In genomic region chr15:8374724-8375123, GRCm38 (mm10) we compare ENCODE assay signal across 18 mouse cellular contexts.
"Had no signal": no experiment of that assay in that cellular context is flagged by ENCODE, and none has a peak within 500 bp of the region (broad histone marks: within the 10 kb centered on the region; RNA-seq: fewer than 3 reads in every experiment).

No protein-coding gene starts in this region.

- H3K9ac ChIP-seq: limb, embryonic 15.5 days; liver, embryonic 14.5 days; midbrain, embryonic 12.5 days; neural tube, embryonic 12.5 days had no signal

- H3K9me3 ChIP-seq: limb, embryonic 15.5 days; megakaryocyte, embryonic 14.5 days; midbrain, embryonic 12.5 days; neural tube, embryonic 12.5 days had no signal

- H3K27me3 ChIP-seq: limb, embryonic 15.5 days; megakaryocyte, embryonic 14.5 days; midbrain, embryonic 12.5 days; neural tube, embryonic 12.5 days had no signal

- H3K27ac ChIP-seq: kidney, postnatal 0 days; limb, embryonic 15.5 days; liver, embryonic 14.5 days; midbrain, embryonic 12.5 days; neural tube, embryonic 12.5 days had no signal

- DNase-seq: kidney, adult 8-10 months; kidney, postnatal 36 days; layer of hippocampus, adult 9-11 months; layer of hippocampus, postnatal 36 days; lung, adult 18-20 months; lung, postnatal 36 days; retina, postnatal 1 day; right cerebral cortex, postnatal 4 days; spleen, adult 18-20 months; thymus, adult 18-20 months; thymus, postnatal 14 days had no signal

- H3K4me1 ChIP-seq: limb, embryonic 15.5 days; midbrain, embryonic 12.5 days; neural tube, embryonic 12.5 days had no signal

- ATAC-seq: intestine, embryonic 16.5 days had no signal

- H3K4me2 ChIP-seq: limb, embryonic 15.5 days; midbrain, embryonic 12.5 days; neural tube, embryonic 12.5 days had no signal

- H3K4me3 ChIP-seq: limb, embryonic 15.5 days; megakaryocyte, embryonic 14.5 days; midbrain, embryonic 12.5 days; neural tube, embryonic 12.5 days had no signal
